Mouse (Mus musculus): ENCODE results near the gene Tyw3.

Tyw3 gene

DNA sequence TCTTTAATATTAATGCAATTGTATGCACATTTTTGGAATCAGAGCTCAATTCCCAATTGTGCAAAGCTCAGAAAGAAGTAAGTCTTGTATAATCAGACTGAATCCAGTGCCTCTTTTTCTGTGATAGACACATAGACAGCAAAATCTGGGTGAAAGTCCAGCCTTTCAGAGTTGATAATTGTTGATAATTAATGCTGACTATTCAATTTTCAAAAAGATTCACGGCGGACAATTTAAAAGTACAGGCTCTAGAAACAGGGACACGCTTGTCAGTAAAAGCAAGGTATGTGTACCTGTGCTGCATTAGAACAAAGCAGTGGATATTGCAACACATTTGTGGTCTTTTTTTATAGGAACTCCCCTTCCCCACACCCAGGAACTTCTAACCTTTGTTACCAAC lies 34.7 kb downstream of the Tyw3 start:
- DNase-seq (ENCODE audit: low spot score in 2 of 2), result no peak

DNA sequence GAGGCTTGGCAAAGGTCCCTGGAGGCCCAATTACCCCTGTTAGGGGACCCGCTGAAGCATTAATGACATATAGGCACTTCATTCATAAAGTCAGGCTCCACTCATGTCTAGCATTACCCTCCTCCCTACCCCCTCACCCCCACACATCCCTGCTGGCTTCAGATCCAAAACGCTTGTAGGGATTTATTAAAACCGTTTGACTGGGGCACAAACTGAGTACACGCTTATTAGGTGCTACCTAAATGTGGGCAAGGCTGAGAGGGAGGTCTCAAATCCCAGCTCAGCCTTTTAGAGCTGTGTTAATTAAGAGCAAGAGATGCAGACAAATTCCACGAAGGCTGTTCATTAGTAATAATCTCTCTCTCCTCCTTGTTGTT lies 45.9 kb downstream of the Tyw3 start:
- DNase-seq (ENCODE audit: low spot score in 2 of 2), result no peak

DNA sequence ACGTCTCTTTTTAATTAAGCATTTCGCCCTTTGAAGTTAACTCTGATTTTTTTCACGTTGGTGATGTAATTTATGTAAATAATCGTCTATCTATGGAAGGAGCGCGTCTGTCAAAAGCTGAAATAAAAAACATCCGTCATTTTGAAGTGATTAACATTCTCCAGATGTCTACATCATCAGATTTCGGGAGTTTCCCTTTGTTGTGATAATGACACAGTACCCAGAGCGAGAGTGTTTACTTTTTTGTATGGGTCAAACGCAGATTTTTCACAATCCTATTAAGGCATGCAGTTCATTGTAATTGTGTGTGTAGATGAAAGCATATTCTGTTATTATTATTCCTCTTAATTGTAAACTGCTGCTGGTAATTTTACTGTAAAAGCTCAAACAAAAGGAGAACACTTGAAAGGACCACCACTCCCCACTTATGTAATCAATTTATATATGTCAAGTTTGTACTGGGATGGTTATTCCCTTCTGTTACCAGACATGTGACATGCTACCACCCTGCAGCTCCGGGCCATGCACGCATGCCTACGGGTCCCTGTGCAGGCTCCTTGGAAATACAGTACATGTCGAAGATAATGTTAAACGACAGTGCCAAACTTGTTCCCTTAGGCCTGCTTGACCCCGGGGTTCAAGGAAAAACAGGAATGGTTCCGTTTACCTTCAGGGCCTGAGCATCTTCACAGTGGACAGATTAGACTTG lies 46.4 kb downstream of the Tyw3 start:
- DNase-seq (ENCODE audit: low spot score in 2 of 2), result no peak

DNA sequence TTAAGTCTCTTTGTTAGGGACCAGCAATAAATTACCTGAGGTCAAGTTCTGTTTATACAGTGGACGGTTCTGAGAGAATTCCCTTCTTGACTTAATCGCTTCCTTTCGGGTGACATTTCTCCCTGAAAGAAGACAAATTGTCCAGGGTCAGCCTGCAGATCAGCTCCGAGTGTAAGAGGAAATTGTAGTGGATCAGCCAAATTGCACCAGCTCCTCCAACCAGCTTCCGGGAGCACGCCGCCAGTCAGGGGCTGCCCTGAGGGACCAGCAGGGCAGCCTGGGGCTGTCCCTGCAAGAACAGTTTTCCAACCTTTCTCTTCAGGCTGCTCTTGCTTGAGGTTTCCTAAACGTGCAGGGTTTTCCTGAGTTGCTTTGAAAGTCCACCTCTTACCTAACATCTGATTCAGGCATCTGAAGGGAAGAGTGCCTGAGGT lies 48.0 kb downstream of the Tyw3 start:
- no peak for DNase-seq (ENCODE audit: low spot score in 2 of 2)

DNA sequence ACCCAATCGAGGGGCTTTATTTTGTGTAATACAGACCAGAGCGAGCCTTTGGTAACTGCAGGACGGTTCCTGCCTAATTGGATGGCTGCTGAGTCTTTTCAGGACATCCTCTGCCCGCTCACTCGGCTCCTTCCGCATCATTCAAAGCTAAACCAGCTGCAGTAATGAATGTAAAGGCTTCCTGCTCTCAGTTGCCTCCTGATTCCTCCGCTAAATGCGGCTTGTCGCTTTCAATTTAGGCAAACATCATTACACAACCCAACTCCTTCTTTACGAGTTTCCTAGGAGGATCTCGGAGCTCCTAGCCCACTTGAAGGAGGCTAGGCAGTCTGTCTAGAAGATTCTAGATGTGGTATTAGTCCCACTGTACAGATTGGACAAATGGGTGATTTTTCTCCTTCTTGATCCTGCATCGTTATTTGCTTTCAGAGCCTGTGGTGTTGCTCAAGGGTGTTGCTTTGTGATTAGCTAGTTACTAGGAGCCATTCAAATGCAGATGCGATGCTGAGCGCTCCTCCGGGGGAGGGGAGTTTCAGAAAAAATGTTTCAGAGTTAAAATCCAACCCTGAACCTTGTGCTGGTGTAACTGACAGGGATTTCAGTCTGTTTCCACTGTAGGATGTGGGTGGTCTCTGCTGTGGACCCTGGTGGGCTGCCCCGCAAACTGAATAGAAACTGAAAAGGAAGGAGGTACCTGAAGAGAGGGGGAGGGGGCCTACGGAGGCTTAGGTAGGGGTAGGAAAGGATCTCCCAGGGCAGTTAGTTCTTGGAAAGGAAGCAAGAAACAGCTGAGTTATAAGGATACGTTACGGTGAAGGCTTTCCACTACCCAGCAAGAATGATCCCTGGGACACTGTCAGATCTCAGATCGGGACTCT lies 49.1 kb downstream of the Tyw3 start:
- no peak for DNase-seq (ENCODE audit: low spot score in 2 of 2)

DNA sequence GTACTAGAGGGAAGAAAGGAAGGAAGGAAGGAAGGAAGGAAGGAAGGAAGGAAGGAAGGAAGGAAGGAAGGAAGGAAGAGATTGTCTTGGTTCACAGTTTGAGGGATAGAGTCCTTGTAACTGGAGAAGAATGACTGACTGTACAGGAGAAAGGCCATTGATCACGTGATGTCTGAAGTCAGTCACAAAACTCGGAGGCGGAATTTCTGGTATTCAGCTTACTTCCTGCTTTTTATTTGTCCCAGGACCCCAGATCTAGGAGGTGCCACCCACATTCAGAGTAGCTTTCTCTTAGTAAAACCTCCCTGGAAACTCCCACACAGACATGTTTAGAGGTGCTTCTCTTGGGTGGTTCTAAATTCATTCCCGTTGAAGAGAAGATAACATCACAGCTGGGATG lies 50.7 kb downstream of the Tyw3 start:
- no peak for DNase-seq (ENCODE audit: low spot score in 2 of 2)

DNA sequence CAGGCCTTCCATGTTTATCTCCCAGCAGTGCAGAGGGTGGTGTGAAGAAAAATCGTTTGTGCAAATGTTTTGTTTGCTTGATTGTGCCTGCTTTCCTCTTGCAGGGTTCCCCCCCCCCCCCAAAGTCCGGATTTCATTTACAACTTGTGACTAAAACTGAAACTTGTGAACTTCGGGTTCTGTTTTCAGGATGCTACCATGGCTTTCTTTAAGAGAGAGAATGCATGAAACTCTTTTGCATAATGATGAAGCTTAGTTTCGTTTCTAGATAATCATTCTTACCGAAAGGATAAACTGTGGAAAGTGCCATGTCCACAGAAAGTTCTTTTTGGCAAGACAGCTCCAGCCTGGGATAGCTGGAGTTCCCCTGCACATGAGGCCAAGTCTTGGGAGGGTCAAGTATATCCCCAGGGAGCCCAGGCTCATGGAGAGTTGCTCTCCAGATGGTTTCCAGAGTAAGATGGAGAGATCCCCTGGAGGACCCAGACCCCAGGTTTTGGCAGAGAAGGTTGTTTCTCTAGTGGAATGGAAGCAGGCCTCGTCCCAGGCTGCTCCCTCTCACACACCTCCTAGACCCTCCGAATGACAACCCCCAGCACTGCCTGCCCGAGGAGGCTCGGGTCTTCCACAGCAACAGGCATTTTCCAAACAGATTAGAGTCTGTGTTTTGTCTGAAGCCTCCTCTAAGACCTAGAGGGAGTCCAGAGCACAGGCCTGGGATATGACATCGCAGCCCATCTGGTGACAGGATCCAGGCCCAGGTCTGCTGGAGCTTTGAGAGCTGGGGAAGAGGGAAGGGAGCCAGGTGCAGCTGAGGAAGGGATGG lies 56.6 kb downstream of the Tyw3 start:
- no peak for DNase-seq (ENCODE audit: low spot score in 2 of 2)

DNA sequence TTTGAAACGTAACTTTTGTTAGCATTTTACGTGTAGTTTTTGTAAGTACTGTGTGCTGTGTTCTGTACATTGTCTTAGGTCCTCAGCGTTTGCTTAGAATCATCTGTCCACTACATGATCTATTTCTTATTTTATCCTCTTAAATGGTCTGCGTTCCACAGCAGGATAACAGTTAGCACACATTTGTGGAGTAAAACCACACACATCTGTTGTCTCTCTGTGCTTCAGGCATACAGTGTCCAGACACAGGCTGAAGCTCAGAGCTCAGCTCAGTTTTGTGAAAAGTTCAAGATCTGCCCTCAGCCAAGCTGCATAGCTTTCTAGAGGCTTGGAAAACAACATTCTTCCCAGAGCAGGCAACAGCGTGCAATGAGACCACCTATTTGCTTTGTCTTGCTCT lies 60.8 kb downstream of the Tyw3 start:
- DNase-seq (ENCODE audit: low spot score in 2 of 2), result no peak

DNA sequence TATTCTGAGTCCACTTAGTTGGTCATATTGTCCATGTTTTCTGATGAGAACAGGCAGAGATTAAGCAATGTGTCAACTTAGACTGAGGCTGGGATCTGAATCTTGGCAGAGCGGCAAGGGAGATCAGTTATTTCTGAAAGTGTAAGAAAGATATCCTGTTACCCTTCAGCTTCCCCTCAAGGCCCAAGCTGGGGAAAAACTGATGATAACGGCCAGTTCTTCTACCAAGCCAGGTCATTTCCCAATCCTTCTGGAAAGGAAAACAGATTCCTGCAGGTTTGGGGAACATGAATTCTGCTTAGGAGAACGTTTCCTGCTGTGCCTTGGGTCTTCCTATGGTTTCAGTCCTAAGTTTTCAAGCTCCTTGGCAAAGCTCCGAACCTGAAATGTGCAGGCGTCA lies 63.7 kb downstream of the Tyw3 start:
- DNase-seq (ENCODE audit: low spot score in 2 of 2), result no peak

DNA sequence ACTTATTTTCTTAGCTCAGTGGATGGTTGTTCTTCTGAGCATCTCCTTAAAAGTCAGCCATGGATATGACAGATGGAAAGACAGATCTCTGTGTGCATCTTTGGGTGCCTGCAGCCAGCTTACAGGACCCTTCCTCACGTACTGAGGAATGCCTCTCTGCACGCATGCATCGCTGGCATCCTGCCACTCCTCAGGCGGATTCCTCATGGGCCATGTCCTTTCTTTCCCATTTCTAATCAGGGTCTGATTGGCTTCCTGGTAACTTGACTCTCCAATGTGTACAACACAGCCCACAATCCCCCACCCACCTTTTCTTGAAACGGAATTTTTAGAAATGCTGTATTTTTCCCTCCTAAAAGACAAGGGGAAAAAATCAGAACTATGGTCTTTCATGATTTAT lies 67.9 kb downstream of the Tyw3 start:
- DNase-seq (ENCODE audit: low spot score in 2 of 2), result no peak

DNA sequence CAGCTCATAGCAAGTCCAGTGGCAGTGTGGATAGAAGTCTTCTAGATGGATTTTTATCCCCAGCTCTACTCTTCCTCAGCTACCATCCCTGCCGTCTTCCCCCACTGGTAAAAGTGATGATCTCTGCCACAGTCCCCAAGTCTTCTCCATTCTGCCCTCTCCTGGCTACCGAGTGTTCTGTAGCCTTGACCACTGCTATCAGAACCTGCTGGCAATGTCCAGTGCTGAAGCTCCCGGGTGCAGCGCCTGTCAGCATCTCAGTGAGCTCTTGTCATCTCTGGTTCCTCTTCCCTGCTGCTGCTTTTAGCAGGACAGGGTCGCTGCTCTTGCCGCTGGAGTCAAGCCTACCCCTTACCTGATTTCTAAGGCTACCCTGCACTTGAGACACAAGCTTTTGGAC lies 70.3 kb downstream of the Tyw3 start:
- DNase-seq (ENCODE audit: low spot score in 2 of 2), result no peak
